Mouse (Mus musculus): Measurements from ENCODE around the gene Hspa1l.

- TF ChIP-seq CTCF (IDR thresholded peaks at IDR 0.05; ENCODE audit: low read depth) (no peak), EP300 (IDR thresholded peaks at IDR 0.05; ENCODE audit: low read depth) (no peak)
These were observed 51.3 kb downstream of the Hspa1l start for GRCm38 (mm10) chr17:35023756-35024155.

Data from liver, postnatal 0 days (tissue).